Mouse (Mus musculus) MEL (cell line): Measurements from ENCODE around the gene Rps21. TPM values are rescaled to one million over a fixed set of nuclear protein-coding genes. Genes with fewer than 3 reads are reported as not detected.

ENCODE experiments used
- DNase-seq: peaks from one replicate; pipeline ENCODE4 v3.0.0; 2011; ENCODE audit warnings: low read depth, low spot score
- H3K27ac ChIP-seq: 2 replicates; pipeline ENCODE4 v1.5.1; 2012; ENCODE audit warnings: low read depth, mild to moderate bottlenecking, control low read depth, low read length, moderate library complexity; ENCODE audit not compliant: control insufficient read depth
- H3K27me3 ChIP-seq, 2 experiments: fragments of 150-350 bp in 1 of 2; sonication (generic) in 1 of 2; 2 replicates each; pipeline ENCODE4 v1.6.1; 2012; ENCODE audit warnings: low read length in 2 of 2, mild to moderate bottlenecking in 2 of 2, improper control_type of control experiment in 1 of 2, moderate library complexity in 1 of 2; ENCODE audit not compliant: insufficient read depth in 2 of 2, control insufficient read depth in 1 of 2
- H3K36me3 ChIP-seq, 2 experiments: 2 replicates each; pipeline ENCODE4 v1.6.1; 2012 to 2014; ENCODE audit warnings: low read length in 2 of 2, improper control_type of control experiment in 1 of 2, inconsistent platforms in 1 of 2, mild to moderate bottlenecking in 1 of 2; ENCODE audit not compliant: insufficient read depth in 2 of 2, control insufficient read depth in 1 of 2
- H3K4me1 ChIP-seq, 2 experiments: fragments of 150-350 bp in 1 of 2; sonication (generic) in 1 of 2; 2 replicates each; pipeline ENCODE4 v1.6.1; 2012; ENCODE audit warnings: low read length in 2 of 2, improper control_type of control experiment in 1 of 2, mild to moderate bottlenecking in 1 of 2; ENCODE audit not compliant: insufficient read depth in 2 of 2, control insufficient read depth in 1 of 2
- H3K4me3 ChIP-seq, 2 experiments: fragments of 150-350 bp in 1 of 2; sonication (generic) in 1 of 2; 2 replicates each; pipeline ENCODE4 v1.5.1; 2012; ENCODE audit warnings: low read depth in 2 of 2, low read length in 2 of 2, mild to moderate bottlenecking in 2 of 2, moderate library complexity in 2 of 2, control low read depth in 1 of 2, improper control_type of control experiment in 1 of 2; ENCODE audit not compliant: control insufficient read depth in 1 of 2, insufficient read depth in 1 of 2
- H3K79me2 ChIP-seq: 2 replicates; pipeline ENCODE4 v1.6.1; 2012; ENCODE audit warnings: mild to moderate bottlenecking, low read length, moderate library complexity; ENCODE audit not compliant: control insufficient read depth, poor library complexity, insufficient read depth
- H3K9ac ChIP-seq: 2 replicates; pipeline ENCODE4 v1.6.1; 2012; ENCODE audit warnings: low read depth, mild to moderate bottlenecking, control low read depth, low read length, moderate library complexity; ENCODE audit not compliant: control insufficient read depth, poor library complexity, severe bottlenecking
- H3K9me3 ChIP-seq: fragments of 150-350 bp; sonication (generic); replicated peaks from 2 replicates; pipeline ENCODE4 v1.6.1; 2012; ENCODE audit warnings: mild to moderate bottlenecking, low read length, improper control_type of control experiment, moderate library complexity; ENCODE audit not compliant: insufficient read depth
- BHLHE40 ChIP-seq: IDR thresholded peaks from 2 replicates; pipeline ENCODE4 v1.6.1; 2012; ENCODE audit warnings: low read depth, mild to moderate bottlenecking, inconsistent platforms, low read length, improper control_type of control experiment, borderline replicate concordance
- CHD1 ChIP-seq: IDR thresholded peaks from 2 replicates; pipeline ENCODE4 v1.6.1; 2012; ENCODE audit warnings: low read depth, mild to moderate bottlenecking, inconsistent platforms, low read length, improper control_type of control experiment
- CHD2 ChIP-seq: IDR thresholded peaks from 2 replicates; pipeline ENCODE4 v1.6.1; 2011; ENCODE audit warnings: low read length, improper control_type of control experiment
- CTCF ChIP-seq, 3 experiments: IDR thresholded peaks in 2 of 3; conservative IDR thresholded peaks in 1 of 3; 2 replicates each; pipeline ENCODE4 v1.5.1; 2011 to 2012; ENCODE audit warnings: low read length in 3 of 3, low read depth in 2 of 3, mild to moderate bottlenecking in 2 of 3, improper control_type of control experiment in 1 of 3, inconsistent platforms in 1 of 3, mixed read lengths in 1 of 3, moderate library complexity in 1 of 3; ENCODE audit not compliant: control insufficient read depth in 1 of 3, insufficient read depth in 1 of 3, poor library complexity in 1 of 3, severe bottlenecking in 1 of 3
- E2F4 ChIP-seq: IDR thresholded peaks from 2 replicates; pipeline ENCODE4 v1.6.1; 2011; ENCODE audit warnings: low read depth, low read length, improper control_type of control experiment, borderline replicate concordance
- GABPA ChIP-seq: IDR thresholded peaks from 2 replicates; pipeline ENCODE4 v1.6.1; 2012; ENCODE audit warnings: low read depth, mild to moderate bottlenecking, inconsistent platforms, low read length, improper control_type of control experiment, moderate library complexity
- GATA1 ChIP-seq: IDR thresholded peaks from 2 replicates; pipeline ENCODE4 v1.6.1; 2011; ENCODE audit warnings: low read depth, low read length, improper control_type of control experiment
- HCFC1 ChIP-seq: IDR thresholded peaks from 2 replicates; pipeline ENCODE4 v1.6.1; 2012; ENCODE audit warnings: low read depth, mild to moderate bottlenecking, inconsistent platforms, low read length, improper control_type of control experiment, moderate library complexity
- MAFK ChIP-seq: IDR thresholded peaks from 2 replicates; pipeline ENCODE4 v1.6.1; 2011; ENCODE audit warnings: low read depth, mild to moderate bottlenecking, low read length, improper control_type of control experiment, borderline replicate concordance
- MAZ ChIP-seq: IDR thresholded peaks from 2 replicates; pipeline ENCODE4 v1.6.1; 2012; ENCODE audit warnings: low read depth, mild to moderate bottlenecking, inconsistent platforms, low read length, improper control_type of control experiment
- MEF2A ChIP-seq: IDR thresholded peaks from 2 replicates; pipeline ENCODE4 v1.6.1; 2014; ENCODE audit warnings: low read depth, mild to moderate bottlenecking, inconsistent platforms, low read length, improper control_type of control experiment; ENCODE audit not compliant: poor library complexity, insufficient replicate concordance, severe bottlenecking; ENCODE audit errors: extremely low read depth
- MYB ChIP-seq: IDR thresholded peaks from 2 replicates; pipeline ENCODE4 v1.6.1; 2011; ENCODE audit warnings: mild to moderate bottlenecking, low read depth, low read length, improper control_type of control experiment
- POLR2A ChIP-seq, 2 experiments: IDR thresholded peaks; 2 replicates each; pipeline ENCODE4 v1.6.1; 2011 to 2012; ENCODE audit warnings: low read length in 2 of 2, mild to moderate bottlenecking in 2 of 2, control low read depth in 1 of 2, improper control_type of control experiment in 1 of 2, low read depth in 1 of 2, moderate library complexity in 1 of 2; ENCODE audit not compliant: control insufficient read depth in 1 of 2, insufficient read depth in 1 of 2, poor library complexity in 1 of 2
- POLR2AphosphoS2 ChIP-seq: IDR thresholded peaks from 2 replicates; pipeline ENCODE4 v1.6.1; 2011; ENCODE audit warnings: low read length, improper control_type of control experiment
- RAD21 ChIP-seq: IDR thresholded peaks from 2 replicates; pipeline ENCODE4 v1.6.1; 2011; ENCODE audit warnings: mild to moderate bottlenecking, low read depth, low read length, improper control_type of control experiment
- TBP ChIP-seq: IDR thresholded peaks from 2 replicates; pipeline ENCODE4 v1.8.0; 2011; ENCODE audit warnings: low read depth, low read length, improper control_type of control experiment
- TCF12 ChIP-seq: IDR thresholded peaks from 2 replicates; pipeline ENCODE4 v1.6.1; 2014; ENCODE audit warnings: low read depth, mild to moderate bottlenecking, inconsistent platforms, low read length, improper control_type of control experiment, moderate library complexity
- USF2 ChIP-seq, 2 experiments: IDR thresholded peaks; 2 replicates each; pipeline ENCODE4 v1.6.1; 2011 to 2012; ENCODE audit warnings: improper control_type of control experiment in 2 of 2, low read length in 2 of 2, borderline replicate concordance in 1 of 2, inconsistent platforms in 1 of 2, low read depth in 1 of 2, mild to moderate bottlenecking in 1 of 2; ENCODE audit not compliant: insufficient read depth in 1 of 2
- ZKSCAN1 ChIP-seq: IDR thresholded peaks from 2 replicates; pipeline ENCODE4 v1.6.1; 2012; ENCODE audit warnings: low read depth, mild to moderate bottlenecking, inconsistent platforms, low read length, improper control_type of control experiment, moderate library complexity
- ZMIZ1 ChIP-seq: IDR thresholded peaks from 2 replicates; pipeline ENCODE4 v1.6.1; 2012; ENCODE audit warnings: low read depth, mild to moderate bottlenecking, inconsistent platforms, low read length, improper control_type of control experiment, moderate library complexity
- polyA plus RNA-seq, 2 experiments: library from polyadenylated mRNA; stranded (reverse) in 1 of 2; unstranded in 1 of 2; fragments of >175 nt in 1 of 2; fragments of >200 nt in 1 of 2; gene quantifications; 2 replicates each; pipeline versions ENCODE4 v1.2.1 to v1.2.4; 2012; ENCODE audit warnings: low replicate concordance in 2 of 2, low read depth in 1 of 2; ENCODE audit not compliant: insufficient read length in 2 of 2, insufficient read depth in 1 of 2, missing spikeins in 1 of 2
- total RNA-seq: library from RNA; depleted of rRNA; stranded (reverse); fragments of 300-350 nt; gene quantifications from 2 replicates; pipeline ENCODE4 v1.2.3, GENCODE M21; 2012

Rps21 gene
- total and polyA plus RNA-seq, 3 experiments = 995 to 4,916 (median 1,182) TPM

DNA sequence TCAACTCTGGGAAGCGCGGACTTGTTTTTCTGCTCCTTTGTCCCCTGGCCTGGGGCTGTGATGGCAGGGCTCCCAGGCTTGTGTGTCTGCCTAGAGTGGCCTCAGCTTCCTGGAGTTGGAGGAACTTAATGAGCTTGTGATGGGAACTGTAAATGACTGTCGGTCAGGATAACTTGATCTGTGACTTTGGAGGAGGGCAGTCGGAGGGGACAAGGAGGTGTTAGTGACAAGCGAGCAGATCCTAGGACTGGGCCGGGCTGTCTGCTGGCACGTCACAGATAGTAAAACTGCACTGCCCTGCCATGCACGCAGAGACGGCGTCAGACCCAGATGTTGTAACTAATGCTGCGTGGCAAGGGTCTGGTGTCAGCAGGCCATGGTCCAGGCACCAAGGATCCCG lies 46.3 kb downstream of the Rps21 start:
- H3K79me2 ChIP-seq = no peaks in the 10 kb centered on the region
- no peaks in the 10 kb centered on the region; a peak in 1 of 4 replicates for H3K27me3 ChIP-seq
- TF ChIP-seq ZMIZ1 = no peak
- no peak for TF ChIP-seq CHD2
- TF ChIP-seq RAD21 = no peak
- no peak for TF ChIP-seq MEF2A
- TF ChIP-seq GABPA = no peak
- TF ChIP-seq CHD1 = no peak
- TF ChIP-seq BHLHE40 = no peak
- TF ChIP-seq GATA1 = no peak
- no peak for TF ChIP-seq ZKSCAN1
- no peak for TF ChIP-seq MYB
- no peak for TF ChIP-seq POLR2A (IDR thresholded peaks at IDR 0.05; ENCODE audit: control insufficient read depth in 1 of 2, insufficient read depth in 1 of 2, low read depth in 1 of 2, low read length in 2 of 2, poor library complexity in 1 of 2)
- no peak for TF ChIP-seq TCF12
- no peak for TF ChIP-seq USF2 (IDR thresholded peaks at IDR 0.05; ENCODE audit: borderline replicate concordance in 1 of 2, insufficient read depth in 1 of 2, low read depth in 1 of 2, low read length in 2 of 2)
- TF ChIP-seq HCFC1 = no peak
- no peak for TF ChIP-seq MAZ
- TF ChIP-seq TBP = no peak
- TF ChIP-seq E2F4 = no peak
- TF ChIP-seq MAFK = no peak
- no peak for TF ChIP-seq POLR2AphosphoS2
- H3K9ac ChIP-seq = no peak overlapping the region
- H3K9me3 ChIP-seq = no peaks in the 10 kb centered on the region
- H3K27ac ChIP-seq = no peak overlapping the region
- H3K36me3 ChIP-seq = no peaks in the 10 kb centered on the region
- no peaks in the 10 kb centered on the region; a peak in 1 of 4 replicates for H3K4me1 ChIP-seq
- no peak overlapping the region for H3K4me3 ChIP-seq
- DNase-seq = no peak

DNA sequence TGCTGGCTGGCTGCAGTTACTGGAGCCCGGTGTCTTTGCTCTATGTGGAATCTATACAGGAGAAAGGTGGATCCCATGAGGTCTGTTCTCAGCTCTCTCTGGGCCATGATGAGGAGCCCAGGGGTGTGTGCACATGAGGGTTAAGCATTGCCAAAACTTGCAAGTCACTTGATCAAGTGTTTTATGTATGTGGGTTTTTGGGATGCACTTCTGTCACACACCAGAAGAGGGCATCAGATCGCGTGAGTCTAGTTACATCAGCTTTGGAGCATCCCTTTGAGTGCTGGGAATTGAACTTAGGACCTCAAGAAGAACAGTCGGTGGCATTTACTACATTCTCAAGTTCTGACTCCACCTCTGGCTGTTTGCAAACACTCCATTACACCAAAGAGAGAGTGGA lies 47.4 kb downstream of the Rps21 start:
- Histone ChIP-seq H3K36me3 (no peaks in the 10 kb centered on the region), H3K27ac (no peak overlapping the region), H3K4me3 (no peak overlapping the region), H3K4me1 (no peaks in the 10 kb centered on the region; a peak in 1 of 4 replicates), H3K9me3 (no peaks in the 10 kb centered on the region), H3K27me3 (no peaks in the 10 kb centered on the region; a peak in 1 of 4 replicates), H3K9ac (no peak overlapping the region), H3K79me2 (no peaks in the 10 kb centered on the region)
- no peak for DNase-seq
- TF ChIP-seq CTCF (IDR thresholded peaks at IDR 0.05 in 2 of 3, conservative IDR thresholded peaks at IDR 0.05 in 1 of 3; ENCODE audit: control insufficient read depth in 1 of 3, insufficient read depth in 1 of 3, low read depth in 2 of 3, low read length in 3 of 3, poor library complexity in 1 of 3, severe bottlenecking in 1 of 3) (peak in 2 of 3 experiments; percentile 7 to 19; a peak in 2 of 6 replicates), POLR2AphosphoS2 (no peak)
